Mouse (Mus musculus): ENCODE data around the gene Atp13a2. TPM values are rescaled to one million over a fixed set of nuclear protein-coding genes. Genes with fewer than 3 reads are reported as not detected.

The Atp13a2 gene
- total and polyA plus RNA-seq, 2 experiments from 2014 or later, result 18.8 to 45.8 TPM

- Histone ChIP-seq H3K27ac (ENCODE audit: low read depth) (peak overlapping the region; percentile 69), H3K4me3 (ENCODE audit: low read depth, low read length) (no peak overlapping the region), H3K36me3 (replicated peaks; ENCODE audit: control insufficient read depth, insufficient read depth, low read length) (no peaks in the 10 kb centered on the region; the same call in 1 of the 2 replicates), H3K4me1 (ENCODE audit: control insufficient read depth, insufficient read depth) (peaks cover 27% of the 10 kb centered on the region), H3K27me3 (ENCODE audit: control insufficient read depth, insufficient read depth, low read length) (no peaks in the 10 kb centered on the region), H3K9ac (replicated peaks; ENCODE audit: low read depth, low read length) (no peak overlapping the region), H3K9me3 (replicated peaks; ENCODE audit: control insufficient read depth, low read length) (no peaks in the 10 kb centered on the region), H3K4me2 (ENCODE audit: low read depth, low read length) (no peak overlapping the region)
- 41% methylated on average over 11 of the region's 11 CpGs for WGBS
- DNase-seq (ENCODE audit: low spot score) (no peak), ATAC-seq (ENCODE audit: insufficient read depth, low read depth) (peak; percentile 15)
- TF ChIP-seq EP300 (IDR thresholded peaks at IDR 0.05; ENCODE audit: low read depth) (no peak), CTCF (IDR thresholded peaks at IDR 0.05; ENCODE audit: low read depth) (no peak)
Observed at GRCm38 (mm10) chr4:141021614-141021929, 34.9 kb downstream of the Atp13a2 start.

GRCm38 (mm10) chr4:141024052-141024451 is 37.4 kb downstream of the Atp13a2 start:
- 39% methylated on average over 9 of the region's 9 CpGs for WGBS
- H3K9me3 ChIP-seq (replicated peaks; ENCODE audit: control insufficient read depth, low read length), result no peaks in the 10 kb centered on the region
- H3K27ac ChIP-seq (ENCODE audit: low read depth), result no peak overlapping the region
- DNase-seq (ENCODE audit: low spot score) (peak; percentile 39), ATAC-seq (ENCODE audit: insufficient read depth, low read depth) (no peak)
- H3K36me3 ChIP-seq (replicated peaks; ENCODE audit: control insufficient read depth, insufficient read depth, low read length), result no peaks in the 10 kb centered on the region; the same call in 1 of the 2 replicates
- no peaks in the 10 kb centered on the region for H3K27me3 ChIP-seq (ENCODE audit: control insufficient read depth, insufficient read depth, low read length)
- H3K4me2 ChIP-seq (ENCODE audit: low read depth, low read length), result no peak overlapping the region
- H3K9ac ChIP-seq (replicated peaks; ENCODE audit: low read depth, low read length), result no peak overlapping the region
- H3K4me1 ChIP-seq (ENCODE audit: control insufficient read depth, insufficient read depth), result peaks cover 27% of the 10 kb centered on the region
- no peak overlapping the region for H3K4me3 ChIP-seq (ENCODE audit: low read depth, low read length)
- no peak for TF ChIP-seq EP300 (IDR thresholded peaks at IDR 0.05; ENCODE audit: low read depth)
- TF ChIP-seq CTCF (IDR thresholded peaks at IDR 0.05; ENCODE audit: low read depth), result no peak

GRCm38 (mm10) chr4:141024992-141025391 is 38.3 kb downstream of the Atp13a2 start:
- H3K9me3 ChIP-seq (replicated peaks; ENCODE audit: control insufficient read depth, low read length), result no peaks in the 10 kb centered on the region
- 77% methylated on average over 15 of the region's 27 CpGs for WGBS
- no peaks in the 10 kb centered on the region for H3K27me3 ChIP-seq (ENCODE audit: control insufficient read depth, insufficient read depth, low read length)
- peaks cover 27% of the 10 kb centered on the region for H3K4me1 ChIP-seq (ENCODE audit: control insufficient read depth, insufficient read depth)
- DNase-seq (ENCODE audit: low spot score) (no peak), ATAC-seq (ENCODE audit: insufficient read depth, low read depth) (no peak)
- no peak overlapping the region for H3K4me2 ChIP-seq (ENCODE audit: low read depth, low read length)
- no peak overlapping the region for H3K9ac ChIP-seq (replicated peaks; ENCODE audit: low read depth, low read length)
- TF ChIP-seq EP300 (IDR thresholded peaks at IDR 0.05; ENCODE audit: low read depth), result no peak
- TF ChIP-seq CTCF (IDR thresholded peaks at IDR 0.05; ENCODE audit: low read depth), result no peak
- H3K4me3 ChIP-seq (ENCODE audit: low read depth, low read length), result no peak overlapping the region
- H3K27ac ChIP-seq (ENCODE audit: low read depth), result no peak overlapping the region
- H3K36me3 ChIP-seq (replicated peaks; ENCODE audit: control insufficient read depth, insufficient read depth, low read length), result 0 out of 2 replicates have a peak, but pooled peaks cover 4% of the 10 kb centered on the region

GRCm38 (mm10) chr4:141030541-141031206 is 44.0 kb downstream of the Atp13a2 start:
- Histone ChIP-seq H3K4me2 (ENCODE audit: low read depth, low read length) (no peak overlapping the region), H3K4me3 (ENCODE audit: low read depth, low read length) (no peak overlapping the region), H3K27me3 (ENCODE audit: control insufficient read depth, insufficient read depth, low read length) (no peaks in the 10 kb centered on the region), H3K36me3 (replicated peaks; ENCODE audit: control insufficient read depth, insufficient read depth, low read length) (0 out of 2 replicates have a peak, but pooled peaks cover 8% of the 10 kb centered on the region), H3K4me1 (ENCODE audit: control insufficient read depth, insufficient read depth) (no peaks in the 10 kb centered on the region), H3K27ac (ENCODE audit: low read depth) (no peak overlapping the region), H3K9me3 (replicated peaks; ENCODE audit: control insufficient read depth, low read length) (no peaks in the 10 kb centered on the region), H3K9ac (replicated peaks; ENCODE audit: low read depth, low read length) (no peak overlapping the region)
- ATAC-seq (ENCODE audit: insufficient read depth, low read depth) (no peak), DNase-seq (ENCODE audit: low spot score) (no peak)
- 88% methylated on average over 18 of the region's 18 CpGs for whole genome bisulfite sequencing
- TF ChIP-seq EP300 (IDR thresholded peaks at IDR 0.05; ENCODE audit: low read depth) (no peak), CTCF (IDR thresholded peaks at IDR 0.05; ENCODE audit: low read depth) (no peak)

GRCm38 (mm10) chr4:141031733-141032132 is 45.1 kb downstream of the Atp13a2 start:
- H3K27me3 ChIP-seq (ENCODE audit: control insufficient read depth, insufficient read depth, low read length), result no peaks in the 10 kb centered on the region
- no peaks in the 10 kb centered on the region for H3K4me1 ChIP-seq (ENCODE audit: control insufficient read depth, insufficient read depth)
- no peak overlapping the region for H3K4me2 ChIP-seq (ENCODE audit: low read depth, low read length)
- WGBS, result 9% methylated on average over 6 of the region's 6 CpGs
- H3K27ac ChIP-seq (ENCODE audit: low read depth), result no peak overlapping the region
- TF ChIP-seq CTCF (IDR thresholded peaks at IDR 0.05; ENCODE audit: low read depth), result peak; percentile 97
- TF ChIP-seq EP300 (IDR thresholded peaks at IDR 0.05; ENCODE audit: low read depth), result no peak
- H3K4me3 ChIP-seq (ENCODE audit: low read depth, low read length), result no peak overlapping the region
- no peaks in the 10 kb centered on the region for H3K9me3 ChIP-seq (replicated peaks; ENCODE audit: control insufficient read depth, low read length)
- peak; percentile 81 for DNase-seq (ENCODE audit: low spot score)
- H3K9ac ChIP-seq (replicated peaks; ENCODE audit: low read depth, low read length), result no peak overlapping the region
- peak; percentile 67 for ATAC-seq (ENCODE audit: insufficient read depth, low read depth)
- H3K36me3 ChIP-seq (replicated peaks; ENCODE audit: control insufficient read depth, insufficient read depth, low read length), result peaks cover 14% of the 10 kb centered on the region; the same call in 1 of the 2 replicates
